Mouse (Mus musculus) liver, adult 2 months (tissue): ENCODE data around the gene Igfn1.

ENCODE experiments used
- CTCF ChIP-seq: fragments of 200-500 bp; IDR thresholded peaks from 2 replicates; pipeline ENCODE4 v1.5.1; 2011; ENCODE audit warnings: low read depth, low read length, control low read depth
- POLR2A ChIP-seq: fragments of 200-500 bp; IDR thresholded peaks from 2 replicates; pipeline ENCODE4 v1.6.1; 2011; ENCODE audit warnings: low read length, control low read depth; ENCODE audit not compliant: insufficient read depth; ENCODE audit errors: extremely low read depth

DNA sequence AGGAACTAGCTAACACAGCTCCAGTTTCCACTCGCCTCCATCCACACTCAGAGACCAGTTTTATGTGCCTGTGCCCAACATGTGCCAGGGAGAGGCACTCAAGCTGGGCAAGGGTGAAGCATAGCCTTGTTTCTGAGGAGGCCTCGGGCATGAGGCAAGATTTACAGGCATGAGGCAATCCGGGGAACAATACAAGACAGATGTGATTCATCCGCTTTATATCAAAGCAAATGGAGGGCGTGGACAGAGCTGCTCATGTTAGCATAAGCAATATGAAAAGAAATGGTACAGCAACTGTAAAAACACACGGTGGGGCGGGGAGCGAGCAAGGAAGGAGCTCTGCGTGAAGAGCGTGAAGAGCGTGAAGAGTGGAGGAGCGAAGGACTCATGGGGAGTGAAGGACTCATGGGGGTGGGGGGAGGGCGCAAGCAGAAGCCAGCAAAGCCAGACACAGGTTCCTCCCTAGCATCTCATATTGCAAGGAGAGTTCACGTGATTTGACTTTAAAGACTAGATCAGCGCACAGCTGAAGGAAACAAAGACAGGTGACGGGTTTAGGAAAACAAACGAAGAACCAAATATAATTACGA, 72.3 kb downstream of the Igfn1 start:
- TF ChIP-seq POLR2A (no peak), CTCF (no peak)
